Mouse (Mus musculus) frontal cortex, postnatal 25 days (tissue): Measurements from ENCODE around the gene Tbc1d7.

Experiments used
- DNase-seq, 2 experiments: peaks; one replicate each; pipeline ENCODE4 v3.0.0; 2022; ENCODE audit warnings: low spot score in 2 of 2

Gene Tbc1d7

GRCm38 (mm10) chr13:43193932-43194331 is 22.6 kb upstream of the Tbc1d7 start:
- no peak for DNase-seq

- no peak for DNase-seq
Measured at GRCm38 (mm10) chr13:43193266-43193665, 22.0 kb upstream of the Tbc1d7 start.

- peak in 1 of 2 experiments; percentile 39 for DNase-seq
Measured at GRCm38 (mm10) chr13:43191741-43192192, 20.5 kb upstream of the Tbc1d7 start.

GRCm38 (mm10) chr13:43191290-43191689 is 20.0 kb upstream of the Tbc1d7 start:
- DNase-seq = no peak

- no peak for DNase-seq
Measured at GRCm38 (mm10) chr13:43187736-43188135, 16.4 kb upstream of the Tbc1d7 start.

DNA sequence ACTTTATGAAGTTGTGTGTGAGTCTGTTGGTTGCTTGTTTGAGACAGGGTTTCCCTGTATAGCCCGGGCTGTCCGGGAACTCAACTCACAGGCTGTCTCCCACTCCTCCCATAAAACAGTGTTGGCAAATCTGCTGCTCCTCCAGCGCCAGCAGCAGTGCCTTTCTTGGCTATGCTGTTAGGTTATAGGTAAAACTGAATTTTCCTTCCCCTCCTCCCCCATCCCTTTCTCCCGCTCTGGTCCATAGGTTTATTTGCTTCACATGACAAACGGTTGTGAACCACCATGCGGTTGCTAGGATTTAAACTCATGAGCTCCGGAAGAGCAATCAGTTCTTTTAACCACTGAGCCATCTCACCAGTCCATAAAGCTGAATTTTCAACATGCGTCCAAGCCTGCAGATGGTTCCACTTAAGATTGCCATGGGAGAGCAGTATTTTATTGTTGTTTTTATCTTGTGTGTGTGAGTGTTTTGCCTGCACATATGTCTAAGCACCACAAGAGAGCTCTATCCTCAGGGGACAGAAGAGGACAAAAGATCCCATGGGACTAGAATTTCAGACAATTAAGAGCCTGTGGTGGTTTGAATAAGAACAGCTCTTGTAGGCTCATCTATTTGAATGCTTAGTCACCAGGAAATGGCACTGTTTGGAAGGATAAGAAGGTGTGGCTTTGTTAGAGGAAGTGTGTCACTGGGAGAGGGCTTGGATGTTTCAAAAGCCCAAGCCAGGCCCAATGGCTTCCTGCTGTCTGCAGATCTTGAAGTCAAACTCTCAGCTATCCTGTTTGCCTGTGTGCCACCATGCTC is 12.2 kb upstream of the Tbc1d7 start:
- DNase-seq = no peak

GRCm38 (mm10) chr13:43182465-43183201 is 11.3 kb upstream of the Tbc1d7 start:
- peak; percentile 76 to 82 for DNase-seq

DNA sequence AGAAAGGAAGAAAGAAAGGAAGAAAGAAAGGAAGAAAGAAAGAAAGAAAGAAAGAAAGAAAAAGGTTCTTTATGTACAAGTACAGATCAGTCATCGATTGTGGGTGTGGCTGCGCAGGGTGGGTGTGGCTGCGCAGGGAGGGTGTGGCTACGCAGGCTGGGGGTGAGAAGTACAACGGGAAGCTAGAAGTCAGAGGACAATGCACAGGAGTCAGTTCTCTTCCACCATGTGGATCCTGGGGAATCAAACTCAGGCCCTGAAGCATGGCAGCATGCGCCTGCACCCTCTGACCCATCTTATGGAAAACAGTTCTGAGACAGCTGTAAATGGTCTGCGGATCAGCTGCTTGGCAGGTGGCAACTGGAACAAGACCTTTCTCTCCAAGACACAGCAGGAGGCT is 9.8 kb upstream of the Tbc1d7 start:
- no peak for DNase-seq

GRCm38 (mm10) chr13:43177317-43177716 is 6.0 kb upstream of the Tbc1d7 start:
- no peak for DNase-seq

- no peak for DNase-seq
Measured at GRCm38 (mm10) chr13:43176676-43177075, 5.4 kb upstream of the Tbc1d7 start.

- DNase-seq = peak; percentile 75 to 86
Measured at GRCm38 (mm10) chr13:43173262-43173661, 2.0 kb upstream of the Tbc1d7 start.

DNA sequence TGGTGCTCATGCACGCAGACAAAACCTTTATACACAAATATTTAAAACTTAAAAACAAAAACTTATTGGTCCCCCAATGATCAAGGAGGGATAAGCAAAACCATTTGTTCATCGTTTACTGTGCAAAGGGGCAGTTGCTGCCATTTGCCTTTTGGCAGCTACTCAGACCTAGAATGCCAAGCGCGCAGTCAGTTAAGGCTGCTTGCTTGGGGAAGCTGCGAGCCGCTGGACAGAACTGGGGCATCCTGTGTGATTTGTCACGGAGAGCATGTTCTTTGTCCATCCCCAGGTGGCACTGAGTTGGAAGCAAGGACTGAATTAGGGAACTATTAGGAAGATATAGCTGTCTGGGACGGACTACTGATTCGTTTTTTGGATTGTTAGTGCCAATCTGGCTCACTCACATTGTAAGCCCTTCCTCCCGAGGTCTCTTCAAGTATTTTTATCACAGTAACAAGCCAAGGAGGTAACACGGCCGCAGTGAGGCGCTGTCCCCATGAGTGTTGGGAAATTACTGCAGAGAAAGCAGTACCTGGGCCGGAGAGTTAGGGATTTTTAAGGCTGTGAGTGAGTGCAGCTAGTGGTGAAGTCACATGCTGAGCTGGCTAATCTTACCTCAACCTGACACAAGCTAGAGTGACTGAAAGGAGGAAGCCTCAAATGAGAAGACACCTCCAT is 874 bp upstream of the Tbc1d7 start:
- DNase-seq = no peak

GRCm38 (mm10) chr13:43167721-43168120 is 3.6 kb downstream of the Tbc1d7 start:
- DNase-seq = no peak

DNA sequence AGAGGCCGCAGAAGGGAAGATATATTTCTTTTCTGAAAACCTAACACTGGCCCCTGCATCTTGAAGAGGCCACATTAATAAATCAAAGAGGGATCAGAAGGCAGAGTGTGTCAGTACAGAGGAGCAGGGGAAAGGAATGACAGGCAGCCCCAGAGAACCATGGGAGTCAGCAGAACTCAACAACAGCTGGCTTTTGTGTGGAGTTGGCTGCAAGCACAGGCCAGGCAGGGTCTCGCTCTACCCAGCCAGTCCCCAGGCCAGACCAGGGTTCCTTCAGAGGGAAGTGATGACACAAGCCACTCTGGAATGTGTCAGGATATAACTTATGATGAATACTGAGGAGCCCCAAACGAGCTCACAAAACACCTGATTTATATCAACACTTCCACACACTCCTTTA is 11.9 kb downstream of the Tbc1d7 start:
- DNase-seq = no peak

- no peak for DNase-seq
Measured at GRCm38 (mm10) chr13:43158281-43158680, 13.0 kb downstream of the Tbc1d7 start.

GRCm38 (mm10) chr13:43157370-43157769 is 13.9 kb downstream of the Tbc1d7 start:
- no peak for DNase-seq

DNA sequence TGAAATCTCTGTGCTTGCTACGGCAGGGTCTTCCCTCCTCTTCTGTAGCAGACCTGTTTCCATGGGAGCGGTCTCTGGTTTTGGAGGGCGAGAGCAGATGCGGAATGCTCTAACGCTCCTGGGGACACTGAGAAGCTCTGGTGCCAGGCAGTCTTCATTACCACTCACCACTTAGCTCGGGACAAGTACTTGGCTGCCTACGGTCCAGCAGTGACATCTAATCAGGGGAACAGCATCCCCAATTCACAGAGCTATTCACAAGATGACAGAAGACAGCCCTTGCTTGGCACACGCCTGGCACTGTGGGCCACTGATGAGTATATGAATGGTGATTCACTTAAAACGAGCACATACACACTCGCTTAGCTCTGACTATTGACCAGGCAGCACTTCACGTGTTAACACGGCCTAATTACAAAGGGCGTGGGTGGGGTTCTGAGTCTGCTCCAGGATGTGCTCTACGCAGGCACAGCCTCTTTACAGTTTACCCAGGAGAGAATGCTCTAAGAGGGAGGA is 19.2 kb downstream of the Tbc1d7 start:
- DNase-seq = no peak

GRCm38 (mm10) chr13:43149661-43150060 is 21.6 kb downstream of the Tbc1d7 start:
- no peak for DNase-seq

- DNase-seq = no peak
Measured at GRCm38 (mm10) chr13:43148692-43149091, 22.6 kb downstream of the Tbc1d7 start.

GRCm38 (mm10) chr13:43146515-43147258 is 24.6 kb downstream of the Tbc1d7 start:
- no peak for DNase-seq

GRCm38 (mm10) chr13:43144720-43145418 is 26.4 kb downstream of the Tbc1d7 start:
- no peak for DNase-seq
